Mouse (Mus musculus) gastrocnemius, postnatal 14 days (tissue): ENCODE measurements around the gene Mterf2. TPM values are rescaled to one million over a fixed set of nuclear protein-coding genes. Genes with fewer than 3 reads are reported as not detected.

Experiments
- DNase-seq: peaks from one replicate; pipeline ENCODE4 v3.0.0; 2021; ENCODE audit warnings: mixed read lengths
- intact Hi-C: fragments of 180-260 bp; cut with DNase I; formaldehyde crosslinking; loops from one replicate; pipeline ENCODE4 v1.15.1; 2025; ENCODE audit warnings: low total_unique reads
- total RNA-seq, 2 experiments: library from RNA; stranded (reverse); gene quantifications; 2 replicates each; pipeline ENCODE4 v1.2.3; 2021

The Mterf2 gene
- total RNA-seq, 2 experiments from 2014 or later: 12.2 to 16.2 TPM

- intact Hi-C loops: no loop called here
- DNase-seq: no peak
Observed at GRCm38 (mm10) chr10:85071605-85072152, 56.1 kb downstream of the Mterf2 start.

Other genes starting within 250 kb of the Mterf2 start
- gene Ric8b, start 210.4 kb downstream of the Mterf2 start, total RNA-seq: 10 to 100 TPM; 34.5 to 35.0 TPM
- under 1 TPM; 0.31 to 0.33 TPM for gene Fhl4, start 25.5 kb downstream of the Mterf2 start, total RNA-seq
- gene Tmem263, start 25.4 kb downstream of the Mterf2 start, total RNA-seq: 10 to 100 TPM; 11.3 to 18.2 TPM
- gene Cry1, start 57.0 kb upstream of the Mterf2 start, total RNA-seq: 10 to 100 TPM; 10.9 to 11.0 TPM